Mouse (Mus musculus) heart, adult 2 months (tissue): Measurements from ENCODE around the gene Hist1h3a. TPM values are rescaled to one million over a fixed set of nuclear protein-coding genes. Genes with fewer than 3 reads are reported as not detected.

ENCODE experiments used
- DNase-seq, 2 experiments: peaks; one replicate each; pipeline ENCODE4 v3.0.0; 2021
- H3K27ac ChIP-seq: fragments of 200-600 bp; 2 replicates; pipeline ENCODE4 v1.8.1; 2022
- H3K27me3 ChIP-seq: fragments of 200-500 bp; 2 replicates; pipeline ENCODE4 v1.6.1; 2012; ENCODE audit warnings: mild to moderate bottlenecking, low read length, inconsistent platforms, mixed read lengths; ENCODE audit not compliant: control insufficient read depth, insufficient read depth
- H3K36me3 ChIP-seq: fragments of 200-500 bp; 2 replicates; pipeline ENCODE4 v1.6.1; 2012; ENCODE audit warnings: low read length, inconsistent platforms; ENCODE audit not compliant: control insufficient read depth, insufficient read depth
- H3K4me1 ChIP-seq: fragments of 200-500 bp; 2 replicates; pipeline ENCODE4 v1.6.1; 2011; ENCODE audit warnings: low read length; ENCODE audit not compliant: control insufficient read depth, insufficient read depth
- H3K4me3 ChIP-seq: fragments of 200-600 bp; 2 replicates; pipeline ENCODE4 v1.8.1; 2022
- H3K79me2 ChIP-seq: fragments of 200-500 bp; replicated peaks from 2 replicates; pipeline ENCODE4 v1.6.1; 2012; ENCODE audit warnings: mild to moderate bottlenecking, inconsistent platforms, low read length, moderate library complexity, mixed read lengths; ENCODE audit not compliant: control insufficient read depth, insufficient read depth
- H3K9ac ChIP-seq: fragments of 200-500 bp; 2 replicates; pipeline ENCODE4 v1.6.1; 2012; ENCODE audit warnings: low read depth, mild to moderate bottlenecking, control low read depth, inconsistent platforms, low read length, mixed read lengths
- CTCF ChIP-seq: fragments of 200-600 bp; IDR thresholded peaks from 2 replicates; pipeline ENCODE4 v1.8.1; 2022; ENCODE audit warnings: antibody characterized with exemption, mild to moderate bottlenecking, moderate library complexity
- EP300 ChIP-seq: fragments of 200-500 bp; IDR thresholded peaks from 2 replicates; pipeline ENCODE4 v1.6.1; 2011; ENCODE audit warnings: low read depth, low read length, control low read depth; ENCODE audit not compliant: insufficient read depth
- POLR2A ChIP-seq: fragments of 200-500 bp; IDR thresholded peaks from 2 replicates; pipeline ENCODE4 v1.6.1; 2011; ENCODE audit warnings: mild to moderate bottlenecking, low read depth, low read length, control low read depth; ENCODE audit not compliant: insufficient read depth
- WGBS: fragments of 180-500 bp; shearing (Covaris S2); methylation state at CpG from one replicate; pipeline ENCODE4 v1.1.7; 2018; 5-methylcytosine and 5-hydroxymethylcytosine counted together
- intact Hi-C: fragments of 180-260 bp; cut with DNase I; formaldehyde crosslinking; loops from one replicate; pipeline ENCODE4 v1.15.1; 2025
- polyA plus RNA-seq: library from polyadenylated mRNA; depleted of rRNA; stranded (reverse); fragments of >200 nt; gene quantifications from 2 replicates; pipeline ENCODE4 v1.2.3, GENCODE M21; 2012
- total RNA-seq, 2 experiments: library from RNA; stranded (reverse); gene quantifications; 2 replicates each; pipeline ENCODE4 v1.2.3; 2021

Hist1h3a gene
- total and polyA plus RNA-seq, 3 experiments = 5.1 to 8.9 TPM; not detected in 1

DNA sequence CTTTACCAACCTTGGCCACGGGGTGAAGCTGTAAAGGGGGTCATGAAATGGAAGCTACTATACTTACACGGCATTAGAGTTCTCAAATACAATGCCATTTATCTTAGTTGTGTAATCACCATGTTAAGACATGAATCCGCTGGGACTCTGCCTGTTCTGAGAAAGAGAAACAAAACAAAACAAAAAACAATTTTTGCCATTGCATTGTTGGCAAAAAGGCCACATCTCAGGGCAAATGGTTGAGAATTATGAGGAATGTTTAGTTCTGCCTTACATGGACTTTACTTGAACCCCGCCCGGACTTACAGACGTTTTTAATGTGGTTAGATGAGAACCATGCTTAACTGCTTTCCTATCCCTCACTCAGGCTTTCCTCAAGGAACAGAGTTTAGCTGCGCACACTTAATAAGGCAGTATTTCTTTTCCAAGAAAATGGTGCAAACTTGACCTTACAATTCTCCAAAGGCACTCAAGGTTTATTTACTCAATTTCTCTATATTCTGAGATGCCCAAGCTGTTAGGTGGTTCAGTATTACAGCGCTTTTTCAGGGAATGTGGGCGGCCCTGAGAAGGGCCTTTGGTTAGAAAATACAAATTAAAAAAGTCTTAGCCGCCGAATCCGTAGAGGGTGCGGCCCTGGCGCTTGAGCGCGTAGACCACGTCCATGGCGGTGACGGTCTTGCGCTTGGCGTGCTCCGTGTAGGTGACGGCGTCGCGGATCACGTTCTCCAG is 1.8 kb downstream of the Hist1h3a start:
- WGBS = 5% methylated on average over 23 of the region's 27 CpGs
- H3K79me2 ChIP-seq = no peaks in the 10 kb centered on the region
- H3K4me3 ChIP-seq = peak overlapping the region; percentile 56
- TF ChIP-seq EP300 = no peak
- TF ChIP-seq POLR2A = no peak
- TF ChIP-seq CTCF = no peak
- peaks cover 2% of the 10 kb centered on the region for H3K36me3 ChIP-seq
- intact Hi-C loops = loop anchor here (5.0 to 10.0 kb wide), 2 partner anchors 338 to 396 kb away; partner anchors contain the start of genes Abt1 and Zfp322a
- peaks cover 1% of the 10 kb centered on the region for H3K4me1 ChIP-seq
- peak overlapping the region; percentile 67; the same call in 1 of the 2 replicates for H3K9ac ChIP-seq
- no peaks in the 10 kb centered on the region for H3K27me3 ChIP-seq
- no peak for DNase-seq
- peak overlapping the region; percentile 59 for H3K27ac ChIP-seq

DNA sequence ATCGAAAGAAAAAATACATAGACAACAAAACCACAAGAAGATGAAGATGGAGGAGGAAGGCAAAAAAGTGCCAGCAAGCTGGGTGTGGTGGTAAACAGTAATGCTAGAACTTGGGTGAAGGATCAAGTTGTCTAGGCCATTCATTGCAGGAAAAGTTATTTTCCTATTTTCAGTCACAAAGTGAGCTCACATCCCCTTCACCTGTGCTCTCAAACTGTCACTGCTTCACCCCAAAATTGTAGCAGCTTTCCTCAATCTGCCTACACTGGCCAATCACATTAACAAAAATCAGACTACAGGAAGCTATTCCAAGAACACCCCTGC is 2.3 kb downstream of the Hist1h3a start:
- no peaks in the 10 kb centered on the region for H3K79me2 ChIP-seq
- no peak for DNase-seq
- TF ChIP-seq POLR2A (no peak), CTCF (no peak), EP300 (no peak)
- H3K4me3 ChIP-seq = no peak overlapping the region
- WGBS = 55% methylated on average over 1 of the region's 1 CpGs
- intact Hi-C loops = loop anchor here (5.0 to 10.0 kb wide), 2 partner anchors 338 to 395 kb away; partner anchors contain the start of genes Abt1 and Zfp322a
- H3K9ac ChIP-seq = no peak overlapping the region
- no peak overlapping the region for H3K27ac ChIP-seq
- no peaks in the 10 kb centered on the region for H3K27me3 ChIP-seq
- H3K4me1 ChIP-seq = peaks cover 1% of the 10 kb centered on the region
- peaks cover 2% of the 10 kb centered on the region for H3K36me3 ChIP-seq

GRCm38 (mm10) chr13:23759251-23759771 is 2.9 kb downstream of the Hist1h3a start:
- Histone ChIP-seq H3K4me1 (peaks cover 1% of the 10 kb centered on the region), H3K27me3 (no peaks in the 10 kb centered on the region), H3K36me3 (peaks cover 2% of the 10 kb centered on the region), H3K27ac (no peak overlapping the region), H3K9ac (no peak overlapping the region), H3K4me3 (no peak overlapping the region), H3K79me2 (no peaks in the 10 kb centered on the region)
- 89% methylated on average over 3 of the region's 3 CpGs for WGBS
- no peak for TF ChIP-seq EP300
- no peak for TF ChIP-seq CTCF
- no peak for TF ChIP-seq POLR2A
- DNase-seq = no peak
- intact Hi-C loops = no loop called here

DNA sequence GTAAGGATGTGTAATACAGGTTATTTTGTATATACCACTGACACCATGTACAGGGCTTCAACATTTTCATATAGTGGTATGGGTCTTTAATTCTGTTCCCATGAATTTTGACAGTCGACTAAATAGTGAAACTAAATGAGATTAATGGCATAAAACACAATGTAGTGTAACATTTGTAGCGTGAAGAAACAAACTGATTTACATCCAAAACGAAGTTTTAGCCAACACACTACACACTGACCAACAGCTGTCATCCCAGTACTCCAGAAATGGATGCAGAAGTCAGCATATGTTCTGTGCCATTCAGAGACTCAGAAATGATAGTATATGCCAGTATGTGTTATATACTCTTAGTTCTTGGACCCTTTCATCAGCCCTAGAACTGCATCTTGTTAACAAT is 4.3 kb downstream of the Hist1h3a start:
- H3K27ac ChIP-seq = no peak overlapping the region
- no peaks in the 10 kb centered on the region for H3K79me2 ChIP-seq
- H3K36me3 ChIP-seq = no peaks in the 10 kb centered on the region; the same call in none of the 2 replicates
- TF ChIP-seq CTCF (no peak), EP300 (no peak), POLR2A (no peak)
- peaks cover 1% of the 10 kb centered on the region for H3K4me1 ChIP-seq
- DNase-seq = no peak
- no peak overlapping the region for H3K4me3 ChIP-seq
- no peak overlapping the region for H3K9ac ChIP-seq
- intact Hi-C loops = no loop called here
- H3K27me3 ChIP-seq = no peaks in the 10 kb centered on the region
- WGBS = 74% methylated on average over 3 of the region's 3 CpGs

GRCm38 (mm10) chr13:23757211-23757773 is 4.9 kb downstream of the Hist1h3a start:
- intact Hi-C loops = no loop called here
- no peak overlapping the region for H3K27ac ChIP-seq
- peak overlapping the region; percentile 35; the same call in 1 of the 2 replicates for H3K4me3 ChIP-seq
- peak overlapping the region; percentile 78 for H3K9ac ChIP-seq
- H3K79me2 ChIP-seq = no peaks in the 10 kb centered on the region
- DNase-seq = no peak
- peaks cover 1% of the 10 kb centered on the region for H3K4me1 ChIP-seq
- H3K36me3 ChIP-seq = no peaks in the 10 kb centered on the region; the same call in 1 of the 2 replicates
- whole genome bisulfite sequencing = 6% methylated on average over 19 of the region's 23 CpGs
- H3K27me3 ChIP-seq = no peaks in the 10 kb centered on the region
- TF ChIP-seq CTCF (no peak), EP300 (no peak), POLR2A (no peak)

- H3K9ac ChIP-seq = peak within 1 kb of the TSS; percentile 78
- intact Hi-C loops = no loop called here
- no peak for TF ChIP-seq CTCF
- TF ChIP-seq POLR2A = peak; percentile 90
- 0 out of 2 replicates have a peak, but pooled peaks have one; percentile 25 for TF ChIP-seq EP300
Observed at GRCm38 (mm10) chr13:23756790-23757189, 5.4 kb downstream of the Hist1h3a start, which contains the start of gene Hist1h4b. Gene Hist1h4b, plus strand, starts transcription at chr13:23757013.

More at GRCm38 (mm10) chr13:23756790-23757189, 5.4 kb downstream of the Hist1h3a start, which contains the start of gene Hist1h4b:
- peak; percentile 76 to 85 for DNase-seq
- H3K4me3 ChIP-seq = peak within 1 kb of the TSS; percentile 35; the same call in 1 of the 2 replicates
- H3K4me1 ChIP-seq = peaks cover 1% of the 10 kb centered on the region
- H3K79me2 ChIP-seq = no peaks in the 10 kb centered on the region
- no peak within 1 kb of the TSS for H3K27ac ChIP-seq
- WGBS = 2% methylated on average over 20 of the region's 22 CpGs
- H3K36me3 ChIP-seq = no peaks in the 10 kb centered on the region; the same call in 1 of the 2 replicates
- no peaks in the 10 kb centered on the region for H3K27me3 ChIP-seq
